Mouse (Mus musculus) G1E (cell line): ENCODE measurements around the gene Efhd2.

Experiments used
- CTCF ChIP-seq: IDR thresholded peaks from 2 replicates; pipeline ENCODE4 v1.5.1; 2012; ENCODE audit warnings: low read depth, low read length, inconsistent platforms, mixed read lengths
- GATA1 ChIP-seq: IDR thresholded peaks from 2 replicates; pipeline ENCODE4 v1.6.1; 2012; ENCODE audit warnings: borderline replicate concordance, low read length, inconsistent platforms, mixed read lengths
- GATA2 ChIP-seq: IDR thresholded peaks from 2 replicates; pipeline ENCODE4 v1.6.1; 2012; ENCODE audit warnings: low read depth, low read length, inconsistent platforms, borderline replicate concordance
- POLR2AphosphoS5 ChIP-seq: IDR thresholded peaks from 2 replicates; pipeline ENCODE4 v1.6.1; 2012; ENCODE audit warnings: low read depth, low read length, inconsistent platforms; ENCODE audit not compliant: insufficient replicate concordance
- TAL1 ChIP-seq: conservative IDR thresholded peaks from 2 replicates; pipeline ENCODE4 v1.6.1; 2012; ENCODE audit warnings: low read depth, low read length, inconsistent platforms, mixed read lengths

DNA sequence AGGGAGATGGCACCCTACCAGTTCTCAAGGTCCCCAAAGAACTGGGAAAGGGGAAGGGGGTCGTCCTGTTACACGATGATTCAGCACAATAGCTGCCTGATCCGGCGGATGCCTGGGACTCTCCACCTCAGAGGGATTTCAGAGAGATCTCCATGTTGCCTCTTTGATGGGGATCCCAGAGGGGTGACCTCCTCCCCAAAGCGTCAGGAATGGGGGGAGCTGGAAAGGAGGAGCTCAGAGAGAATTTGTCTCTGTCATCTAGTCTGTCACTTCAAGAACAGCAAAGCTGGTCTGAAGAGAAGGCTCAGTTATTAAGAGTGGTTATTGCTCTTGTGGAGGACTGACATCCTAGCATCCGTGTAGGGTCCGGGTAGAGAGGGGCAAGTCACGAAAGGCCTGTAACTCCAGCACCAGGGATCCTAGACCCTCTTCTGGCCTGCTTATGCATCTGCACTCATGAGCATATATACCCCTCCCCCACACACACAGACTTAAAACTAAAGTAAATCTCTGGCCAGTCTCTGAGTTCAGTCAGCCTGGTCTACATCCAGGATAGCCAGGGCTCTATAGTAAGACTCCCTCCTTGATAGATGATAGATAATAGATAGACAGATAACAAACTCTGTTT lies 875 bp upstream of the Efhd2 start:
- TF ChIP-seq CTCF (no peak), GATA1 (no peak), TAL1 (no peak), GATA2 (no peak), POLR2AphosphoS5 (no peak)
